Mouse (Mus musculus) A20 (cell line): ENCODE measurements around the gene Nap1l4.
"Not testable (repeated sequence)": the region's sequence is repeated elsewhere in the genome, so short reads cannot be mapped to it uniquely, and the experiment has no call there.

ENCODE experiments used
- DNase-seq: peaks from one replicate; pipeline ENCODE4 v3.0.0-alpha.2; 2011; ENCODE audit warnings: low read depth, low spot score

Nap1l4 gene

GRCm38 (mm10) chr7:143548976-143549457, at the start of gene Nap1l4:
TSS of gene Nap1l4 (minus strand) at chr7:143549106.
- peak; percentile 99 for DNase-seq

GRCm38 (mm10) chr7:143594865-143595264, 46.0 kb upstream of the Nap1l4 start:
- no peak for DNase-seq

- no peak for DNase-seq
Observed at GRCm38 (mm10) chr7:143592255-143592654, 43.3 kb upstream of the Nap1l4 start.

DNA sequence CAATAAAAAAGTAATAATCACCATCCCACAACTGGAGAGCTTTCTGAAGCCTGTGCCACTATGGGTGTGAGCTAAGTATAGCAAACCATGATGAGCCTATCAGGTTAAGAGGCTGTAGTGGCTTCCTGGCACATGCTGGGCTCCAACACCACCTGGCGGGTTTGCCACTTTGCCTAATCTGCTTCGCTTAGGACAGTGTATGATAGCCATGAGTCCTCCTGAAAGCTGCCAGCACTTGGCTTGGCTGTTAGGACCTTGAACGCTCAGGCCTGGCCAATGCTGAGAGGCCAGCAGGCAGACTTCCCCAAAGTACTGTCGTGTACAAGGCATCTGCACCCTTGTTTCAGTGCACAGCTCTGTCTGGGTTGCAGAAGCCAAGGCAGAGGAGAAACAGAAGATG, 39.1 kb upstream of the Nap1l4 start:
- DNase-seq, result no peak

DNA sequence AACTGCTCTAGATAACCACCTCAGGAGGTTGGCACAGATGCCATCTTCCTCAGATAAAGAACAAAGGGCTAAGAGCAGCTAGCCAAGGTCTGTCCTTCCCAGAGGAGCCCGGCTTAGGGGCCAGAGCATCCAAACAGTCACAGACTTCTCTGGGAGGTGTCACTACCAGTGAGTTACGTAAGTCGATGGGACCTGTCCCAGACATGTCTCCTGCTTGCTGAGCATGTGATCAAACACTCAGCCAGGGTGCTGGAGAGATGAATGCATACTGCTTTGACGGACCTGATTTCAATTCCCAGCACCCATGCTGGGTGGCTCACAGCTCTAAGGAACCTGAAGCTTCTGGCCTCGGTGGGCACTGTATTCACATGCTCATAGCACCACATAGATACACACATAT, 38.7 kb upstream of the Nap1l4 start:
- DNase-seq, result no peak

GRCm38 (mm10) chr7:143583956-143584355, 35.0 kb upstream of the Nap1l4 start:
- peak; percentile 71 for DNase-seq

GRCm38 (mm10) chr7:143583025-143583424, 34.1 kb upstream of the Nap1l4 start:
- DNase-seq, result no peak

DNA sequence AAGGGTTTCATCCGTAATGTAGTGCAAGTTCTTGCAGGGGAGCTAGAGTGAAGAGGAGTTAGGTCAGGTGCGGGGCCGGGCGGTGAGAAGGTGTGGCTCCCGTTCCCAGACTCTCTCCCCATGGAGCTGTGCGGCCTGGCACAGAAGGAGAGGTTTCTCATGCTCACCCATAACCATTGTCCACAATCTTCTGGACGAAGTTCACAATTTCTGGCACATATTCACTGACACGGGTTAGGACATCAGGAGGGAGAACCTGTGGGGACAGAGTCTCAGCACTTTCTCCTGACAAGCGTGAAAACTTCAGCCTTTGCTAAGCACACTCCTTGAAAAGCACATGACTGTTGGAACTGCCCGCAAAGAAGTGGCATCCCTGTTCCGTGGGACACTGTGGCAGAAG, 26.8 kb upstream of the Nap1l4 start:
- DNase-seq, result no peak

DNA sequence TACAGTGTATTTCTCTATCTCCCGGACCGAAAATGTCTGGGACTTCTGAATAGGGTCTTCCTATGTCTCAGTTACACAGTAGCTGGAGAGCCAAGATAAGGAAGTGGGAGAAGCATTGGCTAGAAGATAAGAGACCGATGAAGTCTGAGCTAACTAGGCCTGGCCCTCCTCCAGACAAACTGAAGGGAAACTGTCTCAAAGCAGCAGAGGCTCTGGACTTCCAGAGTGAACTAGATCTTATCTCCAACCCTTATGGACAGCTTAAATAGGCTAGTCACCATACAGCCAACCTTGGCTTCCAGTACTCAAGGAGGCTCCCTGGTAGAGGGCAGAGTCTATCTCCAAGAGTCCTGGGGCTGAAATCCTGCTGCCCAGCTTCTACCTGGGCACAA, 16.7 kb upstream of the Nap1l4 start:
- DNase-seq, result no peak

DNA sequence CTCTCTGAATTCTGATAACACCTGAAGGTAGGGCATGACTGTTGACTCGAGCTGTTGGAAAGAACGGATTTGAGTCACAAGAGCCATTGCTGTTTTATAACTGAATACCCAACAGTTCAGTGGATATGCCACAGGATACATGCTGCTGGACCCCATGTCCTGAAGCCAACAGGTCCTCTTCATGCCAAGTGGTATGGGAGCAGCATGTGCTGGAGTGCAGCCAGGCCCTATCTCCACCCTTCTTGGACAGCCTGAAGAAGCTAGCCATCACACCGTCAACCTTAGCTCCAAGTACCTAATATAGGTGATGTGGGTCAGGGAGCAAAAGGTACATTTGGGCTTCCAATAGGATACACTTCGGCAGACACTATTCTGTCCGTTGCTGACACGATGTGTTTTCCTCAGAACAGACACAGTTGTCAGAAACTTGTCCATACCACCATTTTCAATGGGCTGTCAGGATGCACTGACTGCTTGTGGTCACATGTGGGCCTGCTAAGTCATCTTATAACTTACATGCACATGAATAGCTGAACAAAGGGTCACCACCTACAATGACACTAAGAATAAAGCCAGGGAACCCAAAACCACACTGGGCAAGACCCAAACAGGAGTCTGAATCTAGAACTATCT, 16.2 kb upstream of the Nap1l4 start:
- no peak for DNase-seq

DNA sequence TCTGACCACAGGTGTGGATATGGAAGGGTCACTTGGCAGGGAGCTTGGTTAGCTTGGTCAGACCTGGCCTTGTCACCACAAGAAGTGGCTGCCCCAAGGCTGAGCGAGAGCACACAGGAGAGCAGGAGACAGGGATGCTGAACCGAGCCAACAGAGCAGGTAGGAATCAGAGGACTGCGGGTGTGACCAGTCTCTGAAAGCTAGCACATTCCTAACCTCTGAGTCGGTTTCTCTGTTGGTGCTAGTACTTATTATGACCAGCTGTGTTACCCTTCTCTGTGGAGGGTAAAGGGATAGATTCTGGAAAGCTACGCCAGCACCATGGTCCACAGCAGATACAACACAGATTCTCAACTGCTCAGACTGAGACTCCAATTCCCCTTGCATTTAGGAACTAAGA, 14.9 kb upstream of the Nap1l4 start:
- no peak for DNase-seq

GRCm38 (mm10) chr7:143557616-143558015, 8.7 kb upstream of the Nap1l4 start:
- no peak for DNase-seq

DNA sequence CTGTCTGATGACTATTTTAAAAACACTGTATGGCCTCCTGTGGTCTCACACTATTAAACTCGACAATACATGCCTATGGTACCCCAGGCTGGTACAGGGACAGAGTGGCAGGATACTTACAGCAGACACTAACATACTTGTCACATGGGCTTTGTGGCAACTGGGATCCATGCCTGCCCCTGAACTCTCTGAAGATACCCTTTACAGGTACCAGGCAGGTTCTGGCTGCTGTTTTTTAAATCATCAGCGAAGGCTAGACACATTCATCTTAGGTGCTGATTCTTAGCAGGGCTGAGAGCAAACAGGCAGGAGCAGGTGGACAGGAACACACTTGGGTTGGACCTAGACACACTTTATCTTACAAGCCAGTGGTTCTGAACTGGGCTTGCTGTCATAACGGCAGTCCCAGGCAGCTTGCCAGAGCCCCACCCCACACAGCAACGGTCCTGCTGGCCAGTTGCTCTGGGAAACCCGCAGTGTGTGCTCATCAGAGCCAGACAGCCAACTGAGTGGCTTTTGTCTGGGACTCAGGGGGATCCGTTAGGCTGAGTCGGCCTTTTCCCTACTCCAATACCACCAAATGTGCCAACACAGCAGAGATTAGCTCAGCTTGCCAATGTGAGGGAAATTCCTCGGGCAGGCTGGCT, 8.2 kb upstream of the Nap1l4 start:
- DNase-seq, result no peak

GRCm38 (mm10) chr7:143549588-143550220, 798 bp upstream of the Nap1l4 start:
- DNase-seq, result no peak

- DNase-seq, result no peak
Observed at GRCm38 (mm10) chr7:143548231-143548961, 510 bp downstream of the Nap1l4 start.

DNA sequence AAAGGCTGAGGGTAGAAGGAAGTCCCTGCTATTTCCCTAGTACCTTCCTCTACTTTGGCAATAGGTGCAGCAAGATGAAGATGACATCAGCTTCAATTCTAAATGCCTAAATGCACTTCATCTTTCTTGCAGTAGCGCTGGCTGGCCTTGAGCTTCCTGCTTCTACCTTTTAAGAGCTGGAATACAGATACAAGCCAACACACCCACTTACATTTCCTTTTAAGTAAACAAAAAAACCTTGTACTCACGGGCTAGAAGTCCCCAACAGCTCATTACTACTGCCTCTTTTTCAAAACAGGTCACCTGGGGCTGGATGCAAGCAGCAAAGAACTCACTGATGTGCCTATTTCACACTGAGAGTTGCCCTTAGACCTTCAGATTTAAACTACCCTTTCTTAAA, 2.4 kb downstream of the Nap1l4 start:
- peak; percentile 30 for DNase-seq

GRCm38 (mm10) chr7:143544368-143544767, 4.5 kb downstream of the Nap1l4 start:
- DNase-seq, result peak; percentile 63

DNA sequence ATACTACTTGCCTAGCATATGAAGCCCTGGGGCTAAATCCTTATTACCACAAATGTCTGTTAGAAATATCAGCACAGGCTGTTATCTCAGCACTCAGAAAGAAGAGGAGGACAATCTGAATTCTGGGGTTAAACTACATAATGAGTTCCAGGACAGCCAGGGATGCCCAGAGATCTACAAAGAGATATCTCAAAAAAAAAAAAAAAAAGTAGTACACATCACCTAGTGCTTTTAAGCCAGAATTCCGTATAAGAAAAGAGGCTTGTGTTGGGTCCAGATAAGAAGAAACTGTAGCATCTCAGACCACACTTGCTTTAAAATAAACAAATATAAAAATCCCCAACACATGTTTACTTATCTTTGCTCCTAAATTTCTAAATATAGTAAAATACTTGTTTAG, 10.2 kb downstream of the Nap1l4 start:
- DNase-seq, result no peak

GRCm38 (mm10) chr7:143538229-143538628, 10.7 kb downstream of the Nap1l4 start:
- not testable (repeated sequence) for DNase-seq

GRCm38 (mm10) chr7:143536251-143536650, 12.7 kb downstream of the Nap1l4 start:
- DNase-seq, result no peak

DNA sequence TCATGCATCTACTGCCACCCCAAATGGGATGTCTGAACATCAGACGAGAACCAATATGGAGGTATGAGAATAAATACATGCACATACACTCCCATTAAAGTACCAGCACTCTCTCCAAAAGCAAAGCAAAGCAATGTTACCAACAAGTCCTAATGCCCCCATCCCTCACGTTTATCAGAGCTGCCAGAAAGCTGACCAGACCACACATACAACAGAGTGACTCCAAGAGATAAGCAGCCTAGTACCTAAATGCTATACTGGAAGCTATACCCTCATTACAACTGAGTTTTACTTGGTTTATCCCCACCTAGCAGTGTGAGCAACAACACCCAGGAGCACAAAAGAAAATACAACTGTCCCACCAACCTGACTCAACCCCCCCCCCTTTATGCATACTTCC, 15.6 kb downstream of the Nap1l4 start:
- no peak for DNase-seq

DNA sequence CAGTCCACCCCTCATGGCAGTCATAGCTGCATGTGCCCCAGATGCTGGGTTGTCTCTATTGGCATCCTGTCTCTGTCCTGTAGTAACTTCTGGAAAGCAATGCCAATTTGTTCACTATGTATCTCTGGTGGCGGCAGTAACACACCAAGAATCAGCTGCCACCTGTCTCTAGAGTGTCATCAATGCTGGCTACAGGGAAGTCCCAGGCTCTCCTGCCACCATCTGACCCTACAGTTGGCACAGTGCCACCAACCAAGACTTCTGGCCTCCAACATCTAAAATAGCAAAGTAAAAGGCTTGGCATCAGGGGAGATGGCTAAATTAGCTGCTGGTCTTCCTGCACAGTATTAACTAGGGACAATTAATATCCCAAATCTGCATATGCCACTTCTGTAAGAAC, 16.5 kb downstream of the Nap1l4 start:
- no peak for DNase-seq
